Mouse (Mus musculus) kidney, adult 8-10 months (tissue): ENCODE measurements at regions not wholly inside any gene's neighbourhood (a gene's known extent, or its start where the extent isn't known, plus 50 kb on each side); places are given as distances from the start of the nearest gene placed in this dataset.

Experiments
- DNase-seq, 2 experiments: peaks; one replicate each; pipeline ENCODE4 v3.0.0; 2022

GRCm38 (mm10) chr14:48752579-48752905, 78.9 kb upstream of the Otx2 start:
- no peak for DNase-seq

GRCm38 (mm10) chr14:48751751-48752578, 78.3 kb upstream of the Otx2 start:
- no peak for DNase-seq

GRCm38 (mm10) chr14:48750994-48751393, 77.4 kb upstream of the Otx2 start:
- no peak for DNase-seq

- no peak for DNase-seq
Observed at GRCm38 (mm10) chr14:48748976-48749375, 75.4 kb upstream of the Otx2 start.

- no peak for DNase-seq
Observed at GRCm38 (mm10) chr14:48747936-48748335, 74.3 kb upstream of the Otx2 start.

- no peak for DNase-seq
Observed at GRCm38 (mm10) chr14:48740942-48741602, 67.5 kb upstream of the Otx2 start.

GRCm38 (mm10) chr14:48739121-48739520, 65.5 kb upstream of the Otx2 start:
- no peak for DNase-seq

GRCm38 (mm10) chr14:48738641-48739040, 65.0 kb upstream of the Otx2 start:
- DNase-seq: no peak

GRCm38 (mm10) chr14:48738213-48738612, 64.6 kb upstream of the Otx2 start:
- no peak for DNase-seq

GRCm38 (mm10) chr14:48736969-48737860, 63.6 kb upstream of the Otx2 start:
- no peak for DNase-seq

- DNase-seq: no peak
Observed at GRCm38 (mm10) chr14:48736211-48736610, 62.6 kb upstream of the Otx2 start.

GRCm38 (mm10) chr14:48729996-48730395, 56.4 kb upstream of the Otx2 start:
- DNase-seq: no peak
